Mouse (Mus musculus) midbrain, embryonic 13.5 days (tissue): ENCODE measurements around the gene Cfap43. TPM values are rescaled to one million over a fixed set of nuclear protein-coding genes. Genes with fewer than 3 reads are reported as not detected.

Experiments
- ATAC-seq: fragments of 200-750 bp; cut with Nextera tagmentation; 2 replicates; pipeline ENCODE4 v1.8.0; 2017; ENCODE audit warnings: mild to moderate bottlenecking, moderate TSS enrichment, moderate library complexity
- H3K27ac ChIP-seq: fragments of 300-500 bp; sonication (generic); 2 replicates; pipeline ENCODE4 v1.5.1; 2015; ENCODE audit warnings: inconsistent platforms, mild to moderate bottlenecking, moderate library complexity
- H3K27me3 ChIP-seq: fragments of 300-500 bp; sonication (generic); 2 replicates; pipeline ENCODE4 v1.6.1; 2015; ENCODE audit warnings: mild to moderate bottlenecking, inconsistent platforms
- H3K36me3 ChIP-seq: fragments of 300-500 bp; sonication (generic); 2 replicates; pipeline ENCODE4 v1.6.1; 2015; ENCODE audit warnings: mild to moderate bottlenecking, inconsistent platforms
- H3K4me1 ChIP-seq: fragments of 300-500 bp; sonication (generic); replicated peaks from 2 replicates; pipeline ENCODE4 v1.6.1; 2015; ENCODE audit warnings: inconsistent platforms
- H3K4me2 ChIP-seq: fragments of 300-500 bp; sonication (generic); replicated peaks from 2 replicates; pipeline ENCODE4 v1.6.1; 2015; ENCODE audit warnings: moderate library complexity, mild to moderate bottlenecking, inconsistent platforms
- H3K4me3 ChIP-seq: fragments of 300-500 bp; sonication (generic); replicated peaks from 2 replicates; pipeline ENCODE4 v1.5.1; 2015; ENCODE audit warnings: mild to moderate bottlenecking, inconsistent platforms
- H3K9ac ChIP-seq: fragments of 300-500 bp; sonication (generic); replicated peaks from 2 replicates; pipeline ENCODE4 v1.6.1; 2015; ENCODE audit warnings: mild to moderate bottlenecking, inconsistent platforms
- H3K9me3 ChIP-seq: fragments of 300-500 bp; sonication (generic); 2 replicates; pipeline ENCODE4 v1.6.1; 2016; ENCODE audit warnings: mild to moderate bottlenecking, inconsistent platforms
- WGBS: fragments of 180-500 bp; shearing (Covaris S2); methylation state at CpG from one replicate; pipeline ENCODE4 v1.1.7; 2015; 5-methylcytosine and 5-hydroxymethylcytosine counted together
- polyA plus RNA-seq: library from polyadenylated mRNA; unstranded; fragments of >200 nt; fragmentation: Nextera tagmentation; extraction: Ambion mirVana; gene quantifications from 2 replicates; pipeline ENCODE4 v1.2.1, GENCODE M21; 2015

Gene Cfap43
- polyA plus RNA-seq, 1 experiment from 2014 or later = 0.36 TPM

DNA sequence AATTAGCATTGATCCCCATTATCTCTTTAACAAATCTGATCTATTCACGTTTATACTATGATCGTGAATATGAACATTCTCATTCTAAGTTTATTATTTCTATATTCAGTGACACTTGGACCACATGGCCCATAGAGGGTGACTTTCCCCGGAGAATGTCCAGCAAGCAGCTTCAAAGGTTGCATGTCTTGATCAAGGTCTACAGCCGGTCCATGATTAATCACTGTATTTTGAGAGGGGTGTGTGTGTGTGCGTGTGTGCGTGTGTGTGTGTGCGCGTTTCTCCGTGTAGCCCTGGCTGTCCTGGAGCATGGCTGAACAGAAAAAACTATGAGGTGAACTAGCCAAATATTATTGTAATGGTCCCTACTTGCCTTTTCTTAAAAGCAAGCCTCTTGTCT, 166.6 kb downstream of the Cfap43 start:
- Histone ChIP-seq H3K9ac (no peak overlapping the region), H3K4me2 (no peak overlapping the region), H3K36me3 (no peaks in the 10 kb centered on the region), H3K27me3 (no peaks in the 10 kb centered on the region), H3K4me1 (0 out of 2 replicates have a peak, but pooled peaks cover 9% of the 10 kb centered on the region), H3K9me3 (no peaks in the 10 kb centered on the region), H3K4me3 (no peak overlapping the region), H3K27ac (no peak overlapping the region)
- 95% methylated on average over 9 of the region's 9 CpGs for WGBS
- no peak for ATAC-seq

GRCm38 (mm10) chr19:47750391-47750790, 168.7 kb downstream of the Cfap43 start:
- no peak for ATAC-seq
- Histone ChIP-seq H3K4me3 (no peak overlapping the region), H3K27ac (no peak overlapping the region), H3K36me3 (no peaks in the 10 kb centered on the region), H3K9me3 (no peaks in the 10 kb centered on the region), H3K27me3 (no peaks in the 10 kb centered on the region), H3K9ac (no peak overlapping the region), H3K4me1 (0 out of 2 replicates have a peak, but pooled peaks cover 9% of the 10 kb centered on the region), H3K4me2 (no peak overlapping the region)
- WGBS = 18% methylated on average over 5 of the region's 5 CpGs

DNA sequence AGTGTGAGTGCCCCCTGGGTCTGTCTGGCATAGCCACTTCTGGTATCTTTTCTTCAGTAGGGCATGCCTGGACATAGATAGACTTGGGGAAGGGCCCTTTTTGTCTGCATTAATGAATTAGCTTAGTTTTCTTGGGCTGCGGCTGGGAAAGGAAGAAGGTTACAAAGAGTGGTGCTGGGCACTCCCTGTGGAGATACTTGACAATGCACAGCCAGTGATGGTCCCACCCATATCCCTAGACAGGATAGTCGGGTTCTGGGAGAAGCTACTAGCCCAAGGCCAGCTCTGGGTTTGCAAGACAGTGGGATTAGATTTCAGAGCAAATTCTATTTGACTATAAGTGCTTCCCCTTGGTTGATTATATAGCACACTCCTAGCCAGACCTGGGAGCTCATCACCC, 170.1 kb downstream of the Cfap43 start:
- Histone ChIP-seq H3K36me3 (no peaks in the 10 kb centered on the region), H3K9ac (no peak overlapping the region), H3K27me3 (no peaks in the 10 kb centered on the region), H3K27ac (no peak overlapping the region), H3K4me1 (0 out of 2 replicates have a peak, but pooled peaks cover 9% of the 10 kb centered on the region), H3K4me3 (no peak overlapping the region), H3K4me2 (no peak overlapping the region), H3K9me3 (no peaks in the 10 kb centered on the region)
- no peak for ATAC-seq
- WGBS = 85% methylated on average over 2 of the region's 2 CpGs

DNA sequence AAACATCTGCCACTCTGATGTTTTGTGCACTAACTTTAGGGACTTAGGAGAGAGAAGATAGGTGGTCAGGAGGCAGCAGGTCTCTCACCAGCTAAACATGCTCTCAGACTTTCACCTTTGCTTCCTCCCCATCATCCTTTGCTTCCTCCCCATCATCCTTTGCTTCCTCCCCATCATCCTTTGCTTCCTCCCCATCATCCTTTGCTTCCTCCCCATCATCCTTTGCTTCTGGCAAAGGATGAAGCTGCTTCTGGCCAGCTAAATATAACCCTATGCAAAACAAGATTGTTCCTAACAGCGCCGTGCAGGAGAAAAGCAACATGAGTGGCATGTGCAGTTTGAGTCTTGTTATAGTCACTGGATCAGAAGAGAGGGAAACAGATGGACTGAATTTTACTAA, 172.0 kb downstream of the Cfap43 start:
- H3K36me3 ChIP-seq = no peaks in the 10 kb centered on the region
- WGBS = 99% methylated on average over 2 of the region's 2 CpGs
- H3K9me3 ChIP-seq = no peaks in the 10 kb centered on the region
- 0 out of 2 replicates have a peak, but pooled peaks cover 9% of the 10 kb centered on the region for H3K4me1 ChIP-seq
- no peak for ATAC-seq
- no peaks in the 10 kb centered on the region for H3K27me3 ChIP-seq
- H3K9ac ChIP-seq = no peak overlapping the region
- no peak overlapping the region for H3K27ac ChIP-seq
- no peak overlapping the region for H3K4me2 ChIP-seq
- H3K4me3 ChIP-seq = no peak overlapping the region

DNA sequence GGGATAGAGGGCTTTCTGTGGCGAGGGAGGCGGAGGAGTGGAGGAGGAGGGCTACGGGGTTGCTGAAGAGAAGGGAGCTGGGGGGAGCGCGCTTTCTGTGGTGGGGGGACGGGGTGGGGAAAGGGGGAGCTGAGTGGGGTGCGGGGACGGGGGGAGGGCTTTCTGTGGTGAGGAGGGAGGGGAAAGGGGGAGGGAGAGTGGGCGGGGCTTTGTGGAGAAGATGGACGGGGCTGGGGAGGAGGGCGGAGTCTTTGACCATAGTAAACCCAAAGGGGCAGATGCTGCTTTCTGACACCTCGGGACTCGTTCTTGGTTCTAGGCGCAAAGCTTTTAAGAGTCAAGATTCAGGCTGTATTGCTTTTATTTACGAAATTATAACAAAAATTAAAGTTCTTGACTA, 187.2 kb downstream of the Cfap43 start:
- peak; percentile 25 for ATAC-seq
- Histone ChIP-seq H3K27me3 (no peaks in the 10 kb centered on the region), H3K9me3 (no peaks in the 10 kb centered on the region), H3K36me3 (peaks cover 36% of the 10 kb centered on the region), H3K4me1 (peaks cover 15% of the 10 kb centered on the region), H3K27ac (peak overlapping the region; percentile 97), H3K4me2 (peak overlapping the region; percentile 54), H3K9ac (peak overlapping the region; percentile 81), H3K4me3 (peak overlapping the region; percentile 75)
- 2% methylated on average over 15 of the region's 15 CpGs for WGBS

GRCm38 (mm10) chr19:47731071-47731881, 187.8 kb downstream of the Cfap43 start, which contains the start of gene Sfr1:
Gene Sfr1, plus strand, starts transcription at chr19:47731682.
- ATAC-seq = peak; percentile 97
- Histone ChIP-seq H3K36me3 (peaks cover 33% of the 10 kb centered on the region), H3K4me1 (peaks cover 15% of the 10 kb centered on the region), H3K9ac (peak within 1 kb of the TSS; percentile 81), H3K27ac (peak within 1 kb of the TSS; percentile 97), H3K9me3 (no peaks in the 10 kb centered on the region), H3K4me2 (peak within 1 kb of the TSS; percentile 72), H3K27me3 (no peaks in the 10 kb centered on the region), H3K4me3 (peak within 1 kb of the TSS; percentile 75)
- under 1% methylated on average over 71 of the region's 72 CpGs for WGBS

DNA sequence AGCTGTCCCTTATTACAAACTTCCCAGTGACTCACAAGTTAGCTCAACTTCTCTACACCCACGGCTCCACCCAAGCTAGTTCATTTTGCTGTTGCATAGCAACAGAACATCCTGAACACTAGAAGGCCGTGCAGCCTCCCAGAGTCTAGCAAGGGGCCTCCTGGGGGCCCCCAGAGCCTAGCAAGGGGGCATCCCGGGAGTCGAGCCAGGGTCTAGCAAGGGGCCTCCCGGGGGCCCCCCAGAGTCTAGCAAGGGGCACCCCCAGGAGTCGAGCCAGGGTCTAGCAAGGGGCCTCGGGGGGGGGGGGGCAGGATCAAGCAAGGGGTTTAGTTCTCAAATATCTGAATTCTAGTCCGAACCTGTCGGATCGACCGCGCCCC, 188.4 kb downstream of the Cfap43 start:
- ATAC-seq = peak; percentile 77
- peak overlapping the region; percentile 72 for H3K4me2 ChIP-seq
- H3K27ac ChIP-seq = peak overlapping the region; percentile 90
- peaks cover 15% of the 10 kb centered on the region for H3K4me1 ChIP-seq
- H3K4me3 ChIP-seq = peak overlapping the region; percentile 75
- peaks cover 27% of the 10 kb centered on the region for H3K36me3 ChIP-seq
- no peaks in the 10 kb centered on the region for H3K9me3 ChIP-seq
- H3K27me3 ChIP-seq = no peaks in the 10 kb centered on the region
- under 1% methylated on average over 12 of the region's 12 CpGs for whole genome bisulfite sequencing
- H3K9ac ChIP-seq = peak overlapping the region; percentile 62

GRCm38 (mm10) chr19:47725643-47726140, 193.4 kb downstream of the Cfap43 start:
- H3K27me3 ChIP-seq = no peaks in the 10 kb centered on the region
- H3K4me1 ChIP-seq = peaks cover 5% of the 10 kb centered on the region; the same call in 1 of the 2 replicates
- no peak for ATAC-seq
- WGBS = 69% methylated on average over 7 of the region's 7 CpGs
- no peak overlapping the region for H3K4me2 ChIP-seq
- H3K9me3 ChIP-seq = no peaks in the 10 kb centered on the region
- no peak overlapping the region for H3K27ac ChIP-seq
- H3K9ac ChIP-seq = no peak overlapping the region
- H3K4me3 ChIP-seq = no peak overlapping the region
- H3K36me3 ChIP-seq = no peaks in the 10 kb centered on the region

- WGBS = 81% methylated on average over 4 of the region's 4 CpGs
- ATAC-seq = no peak
- Histone ChIP-seq H3K4me3 (no peak overlapping the region), H3K27me3 (no peaks in the 10 kb centered on the region), H3K36me3 (no peaks in the 10 kb centered on the region), H3K9me3 (no peaks in the 10 kb centered on the region), H3K4me1 (no peaks in the 10 kb centered on the region), H3K4me2 (no peak overlapping the region), H3K9ac (no peak overlapping the region), H3K27ac (no peak overlapping the region)
Measured at GRCm38 (mm10) chr19:47724903-47725302, 194.2 kb downstream of the Cfap43 start.

DNA sequence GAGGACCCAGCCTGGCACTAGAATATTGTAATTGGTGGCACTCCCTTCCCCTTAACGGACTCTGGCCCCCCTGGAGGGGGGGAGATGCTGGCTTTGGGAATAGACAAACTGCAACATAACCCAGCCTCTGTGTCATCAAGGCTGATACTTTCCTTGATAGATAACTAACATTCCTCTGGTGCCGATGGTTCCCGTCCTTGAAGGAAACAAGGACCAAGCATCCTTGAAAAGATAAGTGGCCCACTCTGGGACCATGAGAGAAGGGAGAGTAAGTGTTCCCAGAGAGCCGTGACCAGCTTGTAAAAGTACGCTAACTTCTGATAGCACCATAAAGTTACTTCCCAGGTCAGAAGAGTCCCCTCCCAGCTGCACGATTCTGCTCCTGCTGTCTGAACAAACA, 196.6 kb downstream of the Cfap43 start:
- no peak overlapping the region for H3K4me2 ChIP-seq
- no peak for ATAC-seq
- no peak overlapping the region for H3K9ac ChIP-seq
- 89% methylated on average over 6 of the region's 6 CpGs for WGBS
- no peak overlapping the region for H3K27ac ChIP-seq
- no peaks in the 10 kb centered on the region for H3K4me1 ChIP-seq
- no peaks in the 10 kb centered on the region for H3K9me3 ChIP-seq
- H3K27me3 ChIP-seq = no peaks in the 10 kb centered on the region
- no peaks in the 10 kb centered on the region for H3K36me3 ChIP-seq
- H3K4me3 ChIP-seq = no peak overlapping the region

- Histone ChIP-seq H3K9me3 (no peaks in the 10 kb centered on the region), H3K36me3 (no peaks in the 10 kb centered on the region), H3K9ac (no peak overlapping the region), H3K4me1 (no peaks in the 10 kb centered on the region), H3K27me3 (no peaks in the 10 kb centered on the region), H3K4me3 (no peak overlapping the region), H3K27ac (no peak overlapping the region), H3K4me2 (no peak overlapping the region)
- WGBS = 90% methylated on average over 3 of the region's 3 CpGs
- ATAC-seq = no peak
Measured at GRCm38 (mm10) chr19:47719147-47719546, 199.9 kb downstream of the Cfap43 start.

DNA sequence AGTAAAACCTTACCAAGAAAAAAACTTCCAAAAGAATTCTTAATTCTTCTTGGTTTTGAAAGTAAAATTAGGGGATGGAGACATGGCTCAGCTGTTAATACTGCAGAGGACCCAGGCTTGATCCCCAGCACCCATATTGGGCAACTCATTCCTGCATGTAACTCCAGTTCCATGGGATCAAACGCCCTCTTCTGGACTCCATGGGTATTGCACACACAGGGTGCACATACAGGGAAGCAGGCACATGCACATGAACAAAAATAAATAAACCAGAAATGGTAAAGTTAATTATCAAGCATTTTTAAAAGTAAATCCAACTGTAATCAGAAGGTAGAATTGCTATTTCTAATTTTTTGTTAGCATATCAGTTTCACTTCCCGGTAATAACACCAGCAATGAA, 202.9 kb downstream of the Cfap43 start:
- Histone ChIP-seq H3K9me3 (no peaks in the 10 kb centered on the region), H3K4me3 (no peak overlapping the region), H3K9ac (no peak overlapping the region), H3K27me3 (no peaks in the 10 kb centered on the region), H3K4me2 (no peak overlapping the region), H3K27ac (no peak overlapping the region), H3K4me1 (no peaks in the 10 kb centered on the region), H3K36me3 (no peaks in the 10 kb centered on the region)
- no peak for ATAC-seq
- 57% methylated on average over 2 of the region's 2 CpGs for WGBS
